Mouse (Mus musculus) intestine, embryonic 16.5 days (tissue): ENCODE measurements at regions not wholly inside any gene's neighbourhood (a gene's known extent, or its start where the extent isn't known, plus 50 kb on each side); places are given as distances from the start of the nearest gene placed in this dataset.

Experiments
- ATAC-seq: fragments of 200-750 bp; cut with Nextera tagmentation; 2 replicates; pipeline ENCODE4 v1.8.0; 2017; ENCODE audit warnings: moderate TSS enrichment, moderate library complexity
- H3K27ac ChIP-seq: fragments of 300-500 bp; sonication (generic); 2 replicates; pipeline ENCODE4 v1.5.1; 2014; ENCODE audit warnings: mild to moderate bottlenecking, low read length
- H3K27me3 ChIP-seq: fragments of 300-500 bp; sonication (generic); replicated peaks from 2 replicates; pipeline ENCODE4 v1.6.1; 2014; ENCODE audit warnings: low read length, control low read depth, mixed read lengths; ENCODE audit not compliant: control insufficient read depth, insufficient read depth
- H3K36me3 ChIP-seq: fragments of 300-500 bp; sonication (generic); 2 replicates; pipeline ENCODE4 v1.6.1; 2014; ENCODE audit warnings: low read length, control low read depth; ENCODE audit not compliant: control insufficient read depth, insufficient read depth
- H3K4me1 ChIP-seq: fragments of 300-500 bp; sonication (generic); 2 replicates; pipeline ENCODE4 v1.6.1; 2014; ENCODE audit warnings: low read length, control low read depth, mixed read lengths; ENCODE audit not compliant: control insufficient read depth, insufficient read depth
- H3K4me2 ChIP-seq: fragments of 300-500 bp; sonication (generic); 2 replicates; pipeline ENCODE4 v1.6.1; 2014; ENCODE audit warnings: low read depth, low read length, control low read depth
- H3K4me3 ChIP-seq: fragments of 300-500 bp; sonication (generic); 2 replicates; pipeline ENCODE4 v1.5.1; 2014; ENCODE audit warnings: mild to moderate bottlenecking, low read length
- H3K9ac ChIP-seq: fragments of 300-500 bp; sonication (generic); 2 replicates; pipeline ENCODE4 v1.6.1; 2014; ENCODE audit warnings: low read depth, low read length
- H3K9me3 ChIP-seq: fragments of 300-500 bp; sonication (generic); 2 replicates; pipeline ENCODE4 v1.6.1; 2016; ENCODE audit warnings: low read length, control low read depth; ENCODE audit not compliant: control insufficient read depth
- WGBS: fragments of 180-500 bp; shearing (Covaris S2); extraction: QIAGEN DNeasy Blood & Tissue Kit; methylation state at CpG from one replicate; pipeline ENCODE4 v1.1.7; 2014; 5-methylcytosine and 5-hydroxymethylcytosine counted together

GRCm38 (mm10) chr1:13856998-13857397 lies 2236.1 kb downstream of the 4930444P10Rik start:
- Histone ChIP-seq H3K27me3 (no peaks in the 10 kb centered on the region), H3K36me3 (no peaks in the 10 kb centered on the region), H3K4me1 (no peaks in the 10 kb centered on the region), H3K9me3 (no peaks in the 10 kb centered on the region), H3K27ac (no peak overlapping the region), H3K4me3 (no peak overlapping the region), H3K4me2 (no peak overlapping the region), H3K9ac (no peak overlapping the region)
- WGBS, result 72% methylated on average over 2 of the region's 2 CpGs
- no peak for ATAC-seq

DNA sequence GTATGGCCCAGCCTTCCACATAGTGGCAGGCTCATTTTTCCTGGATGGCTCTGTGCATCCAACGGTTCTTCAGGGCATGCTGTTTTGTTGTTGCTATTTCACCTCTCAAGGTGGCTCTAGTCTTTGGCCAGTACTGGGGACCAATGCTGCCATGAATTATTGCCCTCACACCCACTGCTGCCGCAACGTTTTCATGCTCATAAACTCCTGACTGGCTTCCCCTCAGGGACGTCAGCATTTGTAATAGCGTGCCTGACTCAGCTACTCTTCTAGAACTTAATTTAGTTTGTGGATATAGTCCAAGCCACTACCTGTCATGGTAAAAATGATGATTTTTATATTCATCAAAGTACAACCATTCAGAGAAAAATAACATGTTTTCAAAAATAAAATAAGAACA lies 2242.0 kb downstream of the 4930444P10Rik start:
- no peaks in the 10 kb centered on the region for H3K27me3 ChIP-seq
- no peak overlapping the region for H3K4me2 ChIP-seq
- no peak overlapping the region for H3K9ac ChIP-seq
- H3K4me1 ChIP-seq, result no peaks in the 10 kb centered on the region
- WGBS, result 71% methylated on average over 5 of the region's 5 CpGs
- ATAC-seq, result no peak
- no peaks in the 10 kb centered on the region for H3K9me3 ChIP-seq
- no peak overlapping the region for H3K4me3 ChIP-seq
- no peak overlapping the region for H3K27ac ChIP-seq
- no peaks in the 10 kb centered on the region for H3K36me3 ChIP-seq

GRCm38 (mm10) chr1:13849071-13849470 lies 2244.1 kb downstream of the 4930444P10Rik start:
- ATAC-seq, result no peak
- H3K27me3 ChIP-seq, result no peaks in the 10 kb centered on the region
- H3K4me1 ChIP-seq, result no peaks in the 10 kb centered on the region
- WGBS, result 86% methylated on average over 4 of the region's 4 CpGs
- no peak overlapping the region for H3K9ac ChIP-seq
- no peak overlapping the region for H3K4me2 ChIP-seq
- no peak overlapping the region for H3K4me3 ChIP-seq
- no peak overlapping the region for H3K27ac ChIP-seq
- H3K9me3 ChIP-seq, result no peaks in the 10 kb centered on the region
- no peaks in the 10 kb centered on the region for H3K36me3 ChIP-seq

DNA sequence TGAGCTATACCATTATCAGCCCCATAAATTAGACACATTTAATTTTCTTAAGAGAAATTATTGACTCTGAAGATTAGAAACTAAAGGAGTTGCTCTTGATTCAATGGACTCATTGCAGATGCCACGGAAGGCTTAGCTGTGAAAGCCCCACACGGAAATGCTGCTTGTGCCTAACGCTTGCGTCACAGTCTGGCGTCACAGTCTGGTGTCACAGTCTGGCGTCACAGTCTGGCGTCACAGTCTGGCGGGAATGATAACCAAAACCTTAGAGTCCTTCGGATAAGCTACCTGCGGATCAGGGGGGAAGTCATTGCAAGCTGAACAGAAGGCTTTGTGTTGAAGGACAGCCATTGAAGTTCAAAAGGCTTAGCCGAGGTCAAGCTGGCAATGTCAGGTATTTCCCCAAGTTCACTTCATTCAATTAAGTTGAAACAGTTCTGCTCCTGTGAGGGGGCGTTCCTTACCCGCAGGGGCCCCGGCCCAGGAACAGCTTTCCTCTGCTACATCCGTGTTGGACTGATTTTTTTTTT lies 2246.7 kb downstream of the 4930444P10Rik start:
- no peak overlapping the region for H3K27ac ChIP-seq
- H3K9ac ChIP-seq, result no peak overlapping the region
- H3K9me3 ChIP-seq, result no peaks in the 10 kb centered on the region
- no peaks in the 10 kb centered on the region for H3K36me3 ChIP-seq
- H3K4me2 ChIP-seq, result no peak overlapping the region
- no peaks in the 10 kb centered on the region for H3K27me3 ChIP-seq
- ATAC-seq, result no peak
- no peaks in the 10 kb centered on the region for H3K4me1 ChIP-seq
- WGBS, result 78% methylated on average over 15 of the region's 15 CpGs
- no peak overlapping the region for H3K4me3 ChIP-seq

DNA sequence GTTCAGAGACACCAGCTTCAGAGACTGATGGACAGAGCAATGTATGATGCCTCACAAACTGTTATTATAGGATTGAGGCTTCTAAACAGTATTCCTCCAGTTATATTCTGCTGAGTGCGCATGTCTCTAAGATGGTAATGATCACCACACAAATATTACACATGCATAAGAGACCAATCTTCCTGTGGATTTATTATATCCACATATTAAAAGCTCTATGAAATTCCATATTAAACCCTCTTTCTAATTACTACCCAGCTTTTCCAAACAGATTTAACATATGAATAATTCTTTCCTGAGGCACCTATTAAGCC lies 2252.9 kb downstream of the 4930444P10Rik start:
- no peaks in the 10 kb centered on the region for H3K27me3 ChIP-seq
- WGBS, result 94% methylated on average over 1 of the region's 1 CpGs
- no peak overlapping the region for H3K4me2 ChIP-seq
- ATAC-seq, result no peak
- H3K4me1 ChIP-seq, result no peaks in the 10 kb centered on the region
- H3K27ac ChIP-seq, result no peak overlapping the region
- no peak overlapping the region for H3K9ac ChIP-seq
- H3K4me3 ChIP-seq, result no peak overlapping the region
- H3K36me3 ChIP-seq, result no peaks in the 10 kb centered on the region
- no peaks in the 10 kb centered on the region for H3K9me3 ChIP-seq

DNA sequence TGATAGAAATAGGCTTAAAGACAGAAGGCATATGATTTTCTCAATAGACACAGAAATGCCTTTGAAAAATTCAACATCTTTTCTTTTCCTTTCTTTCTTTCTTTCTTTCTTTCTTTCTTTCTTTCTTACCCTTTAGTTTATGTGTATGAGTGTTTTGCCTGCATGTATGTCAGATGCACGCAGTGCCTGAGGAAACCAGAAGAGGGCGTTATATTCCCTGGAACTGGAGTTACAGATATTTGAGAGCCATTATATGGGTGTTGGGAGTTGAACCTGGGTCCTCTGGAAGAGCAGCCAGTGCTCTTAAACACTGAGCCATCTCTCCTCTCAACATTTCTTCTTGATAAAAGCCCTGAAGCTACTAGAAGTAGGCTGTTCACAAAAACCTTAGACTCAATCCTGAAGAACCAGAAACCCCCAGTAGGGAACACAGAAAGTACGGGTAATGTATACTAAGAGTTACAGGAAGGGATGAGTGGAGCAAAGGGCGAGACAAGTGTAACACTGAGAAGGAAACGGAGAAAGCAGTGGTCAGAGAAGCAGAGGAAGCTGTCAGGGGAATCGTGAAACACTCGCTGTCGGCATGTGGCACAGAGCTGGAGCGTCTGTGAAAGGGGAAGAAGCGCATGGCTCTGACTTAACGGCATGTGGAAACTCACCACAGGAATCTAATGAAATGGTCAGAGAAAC lies 2253.4 kb downstream of the 4930444P10Rik start:
- no peaks in the 10 kb centered on the region for H3K9me3 ChIP-seq
- no peaks in the 10 kb centered on the region for H3K36me3 ChIP-seq
- H3K27ac ChIP-seq, result no peak overlapping the region
- ATAC-seq, result no peak
- no peak overlapping the region for H3K9ac ChIP-seq
- H3K4me3 ChIP-seq, result no peak overlapping the region
- WGBS, result 67% methylated on average over 11 of the region's 11 CpGs
- no peak overlapping the region for H3K4me2 ChIP-seq
- no peaks in the 10 kb centered on the region for H3K27me3 ChIP-seq
- H3K4me1 ChIP-seq, result no peaks in the 10 kb centered on the region

DNA sequence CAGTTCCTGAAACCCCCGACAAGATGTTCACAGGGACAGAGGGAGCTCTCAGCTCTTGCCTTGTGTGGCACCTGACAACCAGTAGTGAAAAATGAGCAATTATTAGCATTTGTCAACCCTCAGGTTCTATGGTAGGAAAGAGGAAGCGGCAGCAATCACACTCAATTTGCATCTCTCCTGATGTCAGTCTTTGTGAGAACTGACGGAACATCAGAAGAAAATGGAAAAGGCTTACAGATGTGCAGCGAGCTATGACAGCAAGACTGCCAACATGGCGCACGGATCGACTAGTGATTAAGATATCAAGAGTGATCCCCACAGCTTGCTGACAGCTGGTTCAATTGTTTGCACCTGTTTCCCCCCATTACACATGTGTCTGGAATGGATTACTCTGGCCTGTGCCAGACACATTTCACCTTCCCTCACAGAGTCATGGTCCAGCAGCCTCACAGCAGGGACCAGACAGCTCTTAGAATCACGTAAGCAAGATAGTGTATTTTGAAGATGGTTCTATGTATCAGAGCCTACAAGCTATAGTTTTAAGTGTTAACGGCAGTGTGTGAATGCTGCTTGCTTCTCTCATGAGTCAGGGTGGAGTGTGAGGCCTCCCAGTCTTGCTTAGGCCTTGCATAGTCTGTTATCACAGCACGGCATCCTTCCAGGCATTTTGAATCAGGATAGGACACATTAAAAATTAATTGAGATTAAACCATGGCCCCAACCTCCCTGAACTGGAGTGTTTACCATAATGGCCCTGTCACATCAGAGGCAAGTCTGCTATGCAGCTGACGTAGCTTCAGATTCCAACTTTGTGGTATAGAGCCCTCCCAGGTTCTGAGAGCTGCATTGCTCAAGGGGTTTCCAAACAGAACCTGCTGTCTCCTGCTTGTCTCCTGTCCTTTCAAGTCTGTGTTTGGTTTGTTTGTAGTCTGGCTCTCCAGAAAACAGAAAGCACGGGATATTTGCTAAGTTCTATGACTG lies 2258.0 kb downstream of the 4930444P10Rik start:
- Histone ChIP-seq H3K36me3 (no peaks in the 10 kb centered on the region), H3K9ac (no peak overlapping the region), H3K4me1 (no peaks in the 10 kb centered on the region), H3K4me2 (no peak overlapping the region), H3K9me3 (no peaks in the 10 kb centered on the region), H3K4me3 (no peak overlapping the region), H3K27me3 (no peaks in the 10 kb centered on the region), H3K27ac (no peak overlapping the region)
- WGBS, result 82% methylated on average over 12 of the region's 12 CpGs
- ATAC-seq, result no peak

DNA sequence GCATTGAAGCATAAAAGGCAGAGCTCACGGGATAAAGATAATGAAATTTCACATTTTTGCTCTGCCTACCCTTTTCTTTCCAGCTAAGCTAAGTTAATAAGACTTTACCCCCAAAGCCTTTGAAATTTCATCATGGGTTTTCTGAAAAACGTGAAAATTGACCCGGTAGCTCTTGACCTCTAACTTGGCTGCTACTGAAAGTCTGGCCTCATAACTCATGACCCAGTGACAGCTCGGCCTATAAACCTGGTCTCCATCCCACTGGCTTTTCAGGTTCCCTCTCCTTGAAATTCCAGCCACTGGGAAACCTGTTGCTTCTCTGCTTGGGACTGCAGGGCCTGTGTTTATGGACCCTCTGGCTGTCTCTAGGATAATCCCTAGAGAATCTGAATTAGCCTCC lies 2285.3 kb downstream of the 4930444P10Rik start:
- no peaks in the 10 kb centered on the region for H3K27me3 ChIP-seq
- no peak overlapping the region for H3K4me3 ChIP-seq
- no peaks in the 10 kb centered on the region for H3K4me1 ChIP-seq
- H3K36me3 ChIP-seq, result no peaks in the 10 kb centered on the region
- no peak overlapping the region for H3K9ac ChIP-seq
- H3K4me2 ChIP-seq, result no peak overlapping the region
- 53% methylated on average over 4 of the region's 4 CpGs for WGBS
- ATAC-seq, result no peak
- H3K27ac ChIP-seq, result no peak overlapping the region
- H3K9me3 ChIP-seq, result no peaks in the 10 kb centered on the region

DNA sequence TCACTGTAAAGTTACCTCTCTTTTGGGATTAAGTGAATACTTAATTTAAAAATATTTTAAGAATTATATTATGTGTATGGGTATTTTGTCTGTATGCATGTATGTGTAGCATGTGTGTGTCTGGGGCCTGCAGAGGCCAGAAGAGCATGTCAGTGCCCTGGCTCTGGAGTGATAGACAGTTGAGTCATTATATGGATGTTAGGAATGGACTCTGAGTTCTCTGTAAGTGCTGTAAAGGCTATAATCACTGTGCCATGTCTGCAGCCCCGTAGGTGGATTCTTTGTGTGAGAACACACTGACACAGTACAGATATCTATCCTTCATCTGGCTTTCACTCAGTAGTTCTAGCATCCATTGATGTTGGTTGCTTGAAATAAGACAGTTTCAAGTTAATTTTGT lies 2292.7 kb downstream of the 4930444P10Rik start:
- 72% methylated on average over 1 of the region's 1 CpGs for WGBS
- Histone ChIP-seq H3K4me2 (no peak overlapping the region), H3K27ac (no peak overlapping the region), H3K9me3 (no peaks in the 10 kb centered on the region), H3K9ac (no peak overlapping the region), H3K27me3 (no peaks in the 10 kb centered on the region), H3K4me1 (no peaks in the 10 kb centered on the region), H3K36me3 (no peaks in the 10 kb centered on the region), H3K4me3 (no peak overlapping the region)
- ATAC-seq, result peak; percentile 55; the same call in 1 of the 2 replicates
